Mouse (Mus musculus): ENCODE measurements at regions not wholly inside any gene's neighbourhood (a gene's known extent, or its start where the extent isn't known, plus 50 kb on each side); places are given as distances from the start of the nearest gene placed in this dataset.
"Not testable (repeated sequence)": the region's sequence is repeated elsewhere in the genome, so short reads cannot be mapped to it uniquely, and the experiment has no call there.

DNA sequence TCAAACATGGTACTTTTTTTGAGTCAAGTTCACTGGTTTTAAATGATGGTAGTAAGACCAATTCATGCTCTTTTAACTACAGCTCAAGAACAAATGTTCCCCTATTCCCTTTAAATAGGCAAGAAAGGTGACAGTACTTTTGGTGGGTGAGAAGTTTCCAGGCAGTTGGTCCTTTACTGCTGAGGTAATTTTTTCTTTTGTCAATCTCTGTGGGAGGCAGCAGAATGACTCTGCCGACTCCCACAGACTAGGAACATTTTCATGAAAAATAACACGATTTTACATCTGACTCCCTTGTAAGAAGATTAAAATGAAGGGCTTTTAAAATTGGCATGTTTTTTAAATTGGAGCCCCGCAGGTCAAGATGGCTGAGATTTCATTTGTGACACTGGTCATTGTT is 377.5 kb upstream of the 4930578C19Rik start:
- Histone ChIP-seq H3K4me1 (ENCODE audit: control insufficient read depth, insufficient read depth, low read length) (no peaks in the 10 kb centered on the region), H3K9me3 (ENCODE audit: control insufficient read depth, low read length) (no peaks in the 10 kb centered on the region), H3K27me3 (ENCODE audit: control insufficient read depth, insufficient read depth, low read length) (no peaks in the 10 kb centered on the region), H3K36me3 (ENCODE audit: control insufficient read depth, insufficient read depth, low read length) (no peaks in the 10 kb centered on the region), H3K27ac (ENCODE audit: low read depth, low read length) (no peak overlapping the region), H3K9ac (ENCODE audit: low read length) (no peak overlapping the region), H3K4me3 (ENCODE audit: low read depth, low read length) (no peak overlapping the region), H3K4me2 (no peak overlapping the region)
- WGBS: 33% methylated on average over 3 of the region's 3 CpGs
- ATAC-seq (ENCODE audit: low FRiP score) (no peak), DNase-seq (ENCODE audit: low spot score, missing footprints) (no peak)

- H3K27me3 ChIP-seq (ENCODE audit: control insufficient read depth, insufficient read depth, low read length); H3K27ac ChIP-seq (ENCODE audit: low read depth, low read length); H3K4me1 ChIP-seq (ENCODE audit: control insufficient read depth, insufficient read depth, low read length); ATAC-seq (ENCODE audit: low FRiP score); H3K4me3 ChIP-seq (ENCODE audit: low read depth, low read length); DNase-seq (ENCODE audit: low spot score, missing footprints); H3K9ac ChIP-seq (ENCODE audit: low read length); H3K4me2 ChIP-seq; H3K9me3 ChIP-seq (ENCODE audit: control insufficient read depth, low read length); H3K36me3 ChIP-seq (ENCODE audit: control insufficient read depth, insufficient read depth, low read length): not testable (repeated sequence)
- WGBS: 80% methylated on average over 1 of the region's 1 CpGs
Measured at GRCm38 (mm10) chrX:18824971-18825370, 363.8 kb upstream of the 4930578C19Rik start.

DNA sequence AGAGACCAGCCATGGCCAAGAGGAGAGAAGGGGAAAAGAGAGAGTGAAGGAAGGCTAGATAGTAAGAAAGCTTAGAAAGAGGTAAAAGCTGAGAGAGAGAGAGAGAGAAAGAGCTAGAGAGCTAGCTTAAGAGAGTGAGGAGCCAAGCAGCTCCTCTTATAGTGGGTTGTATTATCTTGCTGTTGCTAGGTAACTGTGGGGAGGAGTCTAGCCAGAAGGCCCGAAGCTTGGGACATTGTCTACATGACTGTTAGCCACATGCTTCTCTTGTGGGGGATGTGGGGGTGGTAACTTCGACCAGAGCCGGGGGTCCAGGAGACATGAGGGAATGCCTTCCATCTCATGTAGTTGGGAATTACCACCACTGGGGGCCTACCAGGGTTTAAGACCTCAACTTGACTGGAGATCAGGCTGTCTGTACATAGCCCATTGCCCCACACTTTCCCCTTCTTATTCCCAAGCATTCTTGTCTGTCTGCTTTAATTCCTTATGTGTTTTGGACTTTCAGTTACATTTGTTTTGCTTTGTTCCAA is 353.3 kb upstream of the 4930578C19Rik start:
- Histone ChIP-seq H3K9ac (ENCODE audit: low read length) (no peak overlapping the region), H3K27me3 (ENCODE audit: control insufficient read depth, insufficient read depth, low read length) (no peaks in the 10 kb centered on the region), H3K9me3 (ENCODE audit: control insufficient read depth, low read length) (no peaks in the 10 kb centered on the region), H3K36me3 (ENCODE audit: control insufficient read depth, insufficient read depth, low read length) (no peaks in the 10 kb centered on the region), H3K4me3 (ENCODE audit: low read depth, low read length) (no peak overlapping the region), H3K4me1 (ENCODE audit: control insufficient read depth, insufficient read depth, low read length) (no peaks in the 10 kb centered on the region), H3K27ac (ENCODE audit: low read depth, low read length) (no peak overlapping the region), H3K4me2 (no peak overlapping the region)
- WGBS: 66% methylated on average over 3 of the region's 3 CpGs
- ATAC-seq (ENCODE audit: low FRiP score) (peak; percentile 64; the same call in 1 of the 2 replicates), DNase-seq (ENCODE audit: low spot score, missing footprints) (peak; percentile 78)

Data from midbrain, embryonic 11.5 days (tissue).